Mouse (Mus musculus): ENCODE measurements around the gene Nell2.

DNA sequence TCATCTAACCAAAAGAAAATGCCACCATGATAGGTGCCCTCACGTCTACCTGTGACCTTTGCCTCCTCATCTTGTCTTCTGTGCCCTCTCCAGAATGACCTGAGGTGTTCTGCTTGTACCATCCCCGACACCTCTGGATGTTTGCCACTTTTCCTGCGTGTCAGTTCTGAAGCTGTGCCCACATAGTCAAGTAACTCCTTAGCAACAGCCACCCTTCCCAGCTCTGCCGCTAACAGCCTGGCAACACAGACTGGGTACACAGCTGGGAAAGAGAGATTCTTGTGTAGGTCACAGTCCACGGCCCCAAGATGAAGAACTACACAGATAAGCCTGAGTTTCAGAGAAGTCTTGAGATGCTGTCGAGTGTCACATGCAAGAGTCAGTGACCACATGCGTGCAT lies 103.3 kb downstream of the Nell2 start:
- no peak for TF ChIP-seq CTCF (IDR thresholded peaks at IDR 0.05; ENCODE audit: low read depth)
- TF ChIP-seq EP300 (IDR thresholded peaks at IDR 0.05; ENCODE audit: low read depth) = no peak

All from heart, postnatal 0 days (tissue).